Mouse (Mus musculus): ENCODE results near the gene Naa50. TPM values are rescaled to one million over a fixed set of nuclear protein-coding genes. Genes with fewer than 3 reads are reported as not detected.

Naa50 gene
- polyA plus RNA-seq, 1 experiment: 23.8 TPM

- no peak for TF ChIP-seq POLR2A (IDR thresholded peaks at IDR 0.05; ENCODE audit: extremely low read depth, insufficient read depth, low read length)
- Histone ChIP-seq H3K4me1 (ENCODE audit: control insufficient read depth, insufficient read depth, low read length) (peaks cover 5% of the 10 kb centered on the region), H3K4me3 (ENCODE audit: insufficient read depth, low read length) (no peak overlapping the region), H3K27ac (ENCODE audit: insufficient read depth, low read length) (no peak overlapping the region)
These were observed 49.1 kb downstream of the Naa50 start for GRCm38 (mm10) chr16:44188766-44189165.

- no peak for TF ChIP-seq POLR2A (IDR thresholded peaks at IDR 0.05; ENCODE audit: extremely low read depth, insufficient read depth, low read length)
- TF ChIP-seq CTCF (IDR thresholded peaks at IDR 0.05; ENCODE audit: extremely low read depth, insufficient read depth, low read length): no peak
- no peak overlapping the region for H3K4me3 ChIP-seq (ENCODE audit: insufficient read depth, low read length)
- H3K27ac ChIP-seq (ENCODE audit: insufficient read depth, low read length): no peak overlapping the region
- peaks cover 5% of the 10 kb centered on the region for H3K4me1 ChIP-seq (ENCODE audit: control insufficient read depth, insufficient read depth, low read length)
These were observed 50.4 kb downstream of the Naa50 start for GRCm38 (mm10) chr16:44190032-44190431.

DNA sequence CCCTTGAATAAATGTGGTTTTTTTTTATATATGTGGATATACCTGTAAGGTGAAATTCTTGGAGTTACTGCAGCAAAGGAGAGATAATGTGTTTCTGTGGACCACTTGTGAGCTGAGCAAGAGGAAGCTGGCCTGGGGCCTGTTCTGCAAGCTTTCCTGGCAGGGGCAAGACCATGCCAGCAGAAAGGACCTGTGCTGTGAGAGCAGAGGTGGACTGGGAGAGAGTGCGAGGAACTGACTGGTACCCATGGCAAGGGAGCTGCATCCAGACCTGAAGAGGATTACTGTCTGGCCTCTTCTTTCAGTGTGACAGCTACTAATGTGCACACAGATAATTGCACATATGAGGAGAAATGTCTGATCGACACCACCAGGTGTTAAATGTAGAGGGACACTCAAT, 51.3 kb downstream of the Naa50 start:
- peaks cover 5% of the 10 kb centered on the region for H3K4me1 ChIP-seq (ENCODE audit: control insufficient read depth, insufficient read depth, low read length)
- H3K4me3 ChIP-seq (ENCODE audit: insufficient read depth, low read length): no peak overlapping the region
- TF ChIP-seq POLR2A (IDR thresholded peaks at IDR 0.05; ENCODE audit: extremely low read depth, insufficient read depth, low read length) (no peak), CTCF (IDR thresholded peaks at IDR 0.05; ENCODE audit: extremely low read depth, insufficient read depth, low read length) (no peak)
- H3K27ac ChIP-seq (ENCODE audit: insufficient read depth, low read length): no peak overlapping the region

DNA sequence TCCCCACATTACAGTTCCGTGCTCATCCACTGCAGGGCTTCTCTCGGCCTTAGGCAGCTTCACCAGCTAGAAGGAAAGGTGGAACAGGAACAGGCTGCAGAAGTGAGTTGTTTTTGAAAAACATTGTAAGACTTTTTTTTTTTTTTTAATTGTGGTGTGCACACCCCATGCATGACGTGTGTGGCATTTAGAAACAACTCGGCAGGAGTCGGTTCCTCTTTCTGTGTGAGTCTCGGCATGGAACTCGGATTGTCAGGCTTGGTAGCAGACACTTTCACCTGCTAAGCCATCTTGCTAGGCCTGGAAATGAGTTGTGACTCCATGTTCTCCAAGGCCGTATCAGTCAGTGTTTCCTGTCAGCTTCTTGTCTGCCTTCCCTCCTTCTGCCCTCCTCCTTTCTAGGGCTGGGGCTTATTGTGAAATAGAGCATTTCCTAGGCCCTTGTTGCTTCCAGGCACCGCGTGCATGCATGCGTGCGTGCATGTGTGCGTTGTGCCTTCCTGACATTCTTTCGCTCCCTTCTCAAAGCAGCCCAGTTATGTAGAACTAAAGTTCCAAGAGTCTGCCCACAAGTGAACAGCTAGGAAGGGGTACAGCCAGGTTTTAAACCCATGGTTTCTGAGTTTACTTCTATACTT, 59.6 kb downstream of the Naa50 start:
- no peak overlapping the region for H3K4me3 ChIP-seq (ENCODE audit: insufficient read depth, low read length)
- H3K4me1 ChIP-seq (ENCODE audit: control insufficient read depth, insufficient read depth, low read length): no peaks in the 10 kb centered on the region
- TF ChIP-seq CTCF (IDR thresholded peaks at IDR 0.05; ENCODE audit: extremely low read depth, insufficient read depth, low read length) (no peak), POLR2A (IDR thresholded peaks at IDR 0.05; ENCODE audit: extremely low read depth, insufficient read depth, low read length) (no peak)
- no peak overlapping the region for H3K27ac ChIP-seq (ENCODE audit: insufficient read depth, low read length)

- Histone ChIP-seq H3K27ac (ENCODE audit: insufficient read depth, low read length) (no peak overlapping the region), H3K4me3 (ENCODE audit: insufficient read depth, low read length) (no peak overlapping the region), H3K4me1 (ENCODE audit: control insufficient read depth, insufficient read depth, low read length) (no peaks in the 10 kb centered on the region)
- TF ChIP-seq POLR2A (IDR thresholded peaks at IDR 0.05; ENCODE audit: extremely low read depth, insufficient read depth, low read length) (no peak), CTCF (IDR thresholded peaks at IDR 0.05; ENCODE audit: extremely low read depth, insufficient read depth, low read length) (no peak)
These were observed 60.5 kb downstream of the Naa50 start for GRCm38 (mm10) chr16:44200146-44200545.

DNA sequence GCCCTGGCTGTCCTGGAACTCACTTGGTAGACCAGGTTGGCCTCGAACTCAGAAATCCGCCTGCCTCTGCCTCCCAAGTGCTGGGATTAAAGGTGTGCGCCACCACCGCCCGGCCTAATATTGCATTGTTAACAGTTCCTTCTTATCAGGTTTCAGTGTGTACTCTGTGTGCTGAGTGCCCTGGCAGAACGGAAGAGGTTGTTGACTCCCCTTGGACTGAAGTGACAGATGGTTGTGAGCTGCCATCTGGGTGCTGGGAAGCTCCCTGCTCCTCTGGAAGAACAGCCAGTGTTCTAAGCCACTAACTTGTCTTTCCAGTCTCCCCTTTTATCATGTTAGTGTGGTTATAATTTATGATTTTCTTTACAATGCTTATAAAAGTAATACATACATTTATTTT, 64.7 kb downstream of the Naa50 start:
- no peak overlapping the region for H3K4me3 ChIP-seq (ENCODE audit: insufficient read depth, low read length)
- no peak overlapping the region for H3K27ac ChIP-seq (ENCODE audit: insufficient read depth, low read length)
- no peaks in the 10 kb centered on the region for H3K4me1 ChIP-seq (ENCODE audit: control insufficient read depth, insufficient read depth, low read length)
- no peak for TF ChIP-seq CTCF (IDR thresholded peaks at IDR 0.05; ENCODE audit: extremely low read depth, insufficient read depth, low read length)
- TF ChIP-seq POLR2A (IDR thresholded peaks at IDR 0.05; ENCODE audit: extremely low read depth, insufficient read depth, low read length): no peak

- TF ChIP-seq CTCF (IDR thresholded peaks at IDR 0.05; ENCODE audit: extremely low read depth, insufficient read depth, low read length) (no peak), POLR2A (IDR thresholded peaks at IDR 0.05; ENCODE audit: extremely low read depth, insufficient read depth, low read length) (no peak)
- H3K27ac ChIP-seq (ENCODE audit: insufficient read depth, low read length): no peak overlapping the region
- H3K4me1 ChIP-seq (ENCODE audit: control insufficient read depth, insufficient read depth, low read length): peaks cover 2% of the 10 kb centered on the region; the same call in 1 of the 2 replicates
These were observed 66.3 kb downstream of the Naa50 start for GRCm38 (mm10) chr16:44205973-44206372.

GRCm38 (mm10) chr16:44210156-44211053, 70.8 kb downstream of the Naa50 start:
- no peak for TF ChIP-seq POLR2A (IDR thresholded peaks at IDR 0.05; ENCODE audit: extremely low read depth, insufficient read depth, low read length)
- TF ChIP-seq CTCF (IDR thresholded peaks at IDR 0.05; ENCODE audit: extremely low read depth, insufficient read depth, low read length): no peak
- no peak overlapping the region for H3K27ac ChIP-seq (ENCODE audit: insufficient read depth, low read length)
- peaks cover 2% of the 10 kb centered on the region; the same call in 1 of the 2 replicates for H3K4me1 ChIP-seq (ENCODE audit: control insufficient read depth, insufficient read depth, low read length)
- no peak overlapping the region for H3K4me3 ChIP-seq (ENCODE audit: insufficient read depth, low read length)

More at GRCm38 (mm10) chr16:44205973-44206372, 66.3 kb downstream of the Naa50 start:
- H3K4me3 ChIP-seq (ENCODE audit: insufficient read depth, low read length): no peak overlapping the region

DNA sequence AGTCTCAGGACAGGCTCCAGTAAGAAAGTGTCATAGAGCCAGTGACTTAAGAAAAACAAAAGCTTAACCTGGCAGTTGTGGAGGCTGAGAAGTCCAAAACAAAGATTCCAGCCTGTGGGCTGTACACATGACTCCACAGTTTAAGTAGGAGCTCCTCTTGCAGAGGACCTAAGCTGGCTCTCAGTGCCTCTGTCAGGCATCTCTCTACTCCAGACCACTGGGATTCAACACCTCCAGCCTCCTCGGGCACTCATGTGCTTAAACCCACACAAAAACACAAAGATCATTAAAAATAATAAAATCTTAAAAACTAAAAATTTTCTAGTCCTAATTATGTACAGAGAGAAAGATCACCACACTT, 71.4 kb downstream of the Naa50 start:
- Histone ChIP-seq H3K4me3 (ENCODE audit: insufficient read depth, low read length) (no peak overlapping the region), H3K27ac (ENCODE audit: insufficient read depth, low read length) (no peak overlapping the region)

DNA sequence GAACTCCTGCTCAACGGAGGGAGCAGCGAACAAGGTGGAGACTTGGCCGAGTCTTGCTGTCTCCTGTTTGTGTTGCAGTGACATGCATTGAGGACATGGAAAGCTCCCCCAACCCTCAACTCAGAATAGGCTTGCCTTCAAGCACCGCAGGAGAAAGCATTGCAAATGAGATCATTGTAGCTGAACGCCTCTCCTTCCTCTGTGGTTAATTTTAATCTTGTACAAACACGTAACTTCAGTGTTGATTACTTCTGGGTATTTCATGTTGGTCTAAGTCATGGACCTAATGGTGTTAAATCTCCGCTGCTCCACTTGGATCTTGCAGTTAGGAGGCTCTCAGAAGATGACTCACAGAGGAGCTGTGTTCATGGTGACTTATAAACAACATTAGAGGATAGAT, 73.1 kb downstream of the Naa50 start:
- TF ChIP-seq CTCF (IDR thresholded peaks at IDR 0.05; ENCODE audit: extremely low read depth, insufficient read depth, low read length) (no peak), POLR2A (IDR thresholded peaks at IDR 0.05; ENCODE audit: extremely low read depth, insufficient read depth, low read length) (no peak)
- peaks cover 2% of the 10 kb centered on the region; the same call in 1 of the 2 replicates for H3K4me1 ChIP-seq (ENCODE audit: control insufficient read depth, insufficient read depth, low read length)

More for the DNA sequence above, 71.4 kb downstream of the Naa50 start:
- peaks cover 2% of the 10 kb centered on the region; the same call in 1 of the 2 replicates for H3K4me1 ChIP-seq (ENCODE audit: control insufficient read depth, insufficient read depth, low read length)
- TF ChIP-seq CTCF (IDR thresholded peaks at IDR 0.05; ENCODE audit: extremely low read depth, insufficient read depth, low read length): no peak
- no peak for TF ChIP-seq POLR2A (IDR thresholded peaks at IDR 0.05; ENCODE audit: extremely low read depth, insufficient read depth, low read length)

More for the DNA sequence above, 73.1 kb downstream of the Naa50 start:
- Histone ChIP-seq H3K27ac (ENCODE audit: insufficient read depth, low read length) (no peak overlapping the region), H3K4me3 (ENCODE audit: insufficient read depth, low read length) (no peak overlapping the region)

Other genes starting within 250 kb of the Naa50 start
- gene Qtrt2, start 213.0 kb upstream of the Naa50 start, polyA plus RNA-seq (2012; rRNA removed): 36.5 and 36.6 TPM in 2 replicates
- gene Zdhhc23, start 160.0 kb upstream of the Naa50 start, polyA plus RNA-seq (2012; rRNA removed): 16.9 and 18.7 TPM in 2 replicates
- 1.9 and 2.0 TPM in 2 replicates for gene Gramd1c, start 76.5 kb upstream of the Naa50 start, polyA plus RNA-seq (2012; rRNA removed)
- 214 and 223 TPM in 2 replicates for gene Atp6v1a, start 125 bp upstream of the Naa50 start, polyA plus RNA-seq (2012; rRNA removed)
- gene Usf3, start 33.4 kb downstream of the Naa50 start, polyA plus RNA-seq (2012; rRNA removed): 14.2 and 15.0 TPM in 2 replicates
- 60.0 and 67.5 TPM in 2 replicates for gene Sidt1, start 193.4 kb downstream of the Naa50 start, polyA plus RNA-seq (2012; rRNA removed)
- gene Spice1, start 207.3 kb downstream of the Naa50 start, polyA plus RNA-seq (2012; rRNA removed): 17.9 and 20.4 TPM in 2 replicates

Data from cortical plate, adult 2 months (tissue).